Mouse (Mus musculus) lung, adult 10 weeks (tissue): ENCODE measurements around the gene F11r. TPM values are rescaled to one million over a fixed set of nuclear protein-coding genes. Genes with fewer than 3 reads are reported as not detected.

Source experiments
- polyA plus RNA-seq: library from polyadenylated mRNA; stranded (reverse); fragments of 350-450 nt; fragmentation: Illumina TruSeq; extraction: RNeasy Lipid Tissue Mini Kit (QIAGEN cat#74804); gene quantifications from one replicate; pipeline ENCODE4 v1.2.3, GENCODE M21; 2014; ENCODE audit warnings: low read depth, low replicate concordance; ENCODE audit not compliant: insufficient read depth

F11r gene
- 120 TPM for polyA plus RNA-seq

DNA sequence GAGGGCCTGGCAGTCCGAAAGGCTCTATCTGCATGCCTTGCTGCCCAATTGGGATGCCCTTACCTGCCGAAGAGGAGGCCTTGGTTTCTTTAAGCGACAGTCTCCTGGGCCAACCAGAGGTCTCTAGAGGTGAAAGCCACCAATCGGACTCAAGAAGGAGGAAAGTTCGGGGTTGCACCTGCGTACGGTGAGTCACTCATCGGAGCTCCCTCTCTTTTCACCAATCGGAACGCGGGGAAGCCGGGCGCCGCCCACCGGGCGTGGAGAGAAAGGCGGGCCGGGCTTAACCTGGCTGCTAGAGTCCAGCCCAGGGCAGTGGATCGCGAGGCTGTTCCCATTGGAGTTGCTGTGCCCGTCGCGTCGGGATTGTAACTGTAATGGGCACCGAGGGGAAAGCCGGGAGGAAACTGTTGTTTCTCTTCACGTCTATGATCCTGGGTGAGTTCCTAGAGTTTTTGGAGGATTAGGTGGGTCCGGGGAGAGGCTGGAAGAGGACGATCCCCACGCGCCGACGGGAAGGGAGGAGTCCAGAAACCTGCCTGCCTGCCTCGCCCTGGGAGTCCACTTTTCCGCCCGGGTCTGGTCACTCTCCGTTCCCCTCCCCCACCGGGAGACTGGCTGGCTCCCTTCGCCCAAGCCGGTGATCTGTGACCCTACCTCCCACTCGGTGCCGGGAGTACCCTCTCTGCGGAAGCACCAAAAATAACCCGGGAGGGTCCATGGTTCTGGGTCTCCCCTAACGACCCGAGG lies at the start of gene F11r:
Gene F11r (plus strand): TSS at position 272 of the 750 bp plus-strand sequence.

DNA sequence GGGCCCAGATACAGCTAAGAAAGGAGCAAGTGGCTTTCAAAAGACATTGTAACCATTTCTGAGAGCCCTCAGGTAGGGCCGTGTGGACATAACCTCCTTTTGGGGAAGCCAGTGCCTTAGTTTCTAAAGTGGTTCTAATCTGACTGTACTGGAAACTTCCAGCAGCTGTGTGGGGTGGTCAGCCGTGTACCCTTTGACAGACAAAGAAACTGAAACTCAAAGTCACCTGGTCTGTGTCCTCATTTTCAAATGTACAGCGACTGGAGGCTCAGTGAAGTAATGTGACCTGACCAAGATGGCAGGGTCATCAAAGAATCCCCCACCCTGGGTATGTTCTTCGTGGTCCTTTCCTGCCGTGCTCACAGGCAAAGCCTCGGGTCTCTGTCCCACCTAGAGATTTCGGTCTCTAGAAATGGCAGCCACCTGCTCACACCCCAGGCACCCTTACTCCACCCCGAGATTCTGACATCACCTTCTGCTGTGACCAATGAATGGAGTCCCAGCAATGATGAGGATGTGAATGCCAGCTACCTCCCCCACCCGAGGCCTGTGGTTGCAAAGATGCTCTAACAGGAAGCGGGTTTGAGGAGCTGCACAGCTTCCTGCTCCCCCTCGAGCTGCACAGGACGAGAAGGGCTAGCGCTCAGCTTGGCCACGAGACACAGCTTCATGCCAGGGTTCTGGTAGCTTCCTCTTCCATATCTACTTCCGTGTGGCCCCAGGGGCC lies 48.8 kb upstream of the F11r start, which contains the start of gene Arhgap30:
Gene Arhgap30 (plus strand): TSS at position 579 of the 727 bp plus-strand sequence.

DNA sequence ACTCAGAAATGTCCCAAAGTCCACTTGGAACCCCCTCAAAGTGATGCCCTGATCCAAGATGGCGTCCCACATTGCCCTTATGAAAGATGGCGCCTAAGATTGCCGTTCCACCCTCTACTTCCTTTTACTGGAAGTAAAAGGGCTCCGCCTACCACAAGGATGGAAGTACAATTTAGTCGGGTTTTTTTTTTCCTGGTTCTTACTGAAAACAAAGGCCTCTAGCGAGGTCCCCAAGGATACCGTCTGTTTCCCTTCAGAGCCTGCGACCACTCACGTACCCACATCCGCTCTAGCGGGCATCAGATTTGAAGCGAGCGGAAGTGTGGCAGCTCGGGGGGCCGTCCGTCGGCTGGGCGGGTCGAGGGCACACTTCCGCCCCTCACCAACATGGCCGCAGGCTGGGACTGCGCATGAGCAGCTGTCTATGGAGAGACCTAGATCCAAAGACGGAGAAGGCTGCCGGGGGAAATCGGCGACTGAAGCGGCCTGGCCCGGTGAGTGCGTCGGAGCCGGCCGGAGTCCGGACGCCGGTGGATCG lies 26.3 kb upstream of the F11r start, which contains the start of gene Usf1:
Gene Usf1 (plus strand): TSS at position 367 of the 538 bp plus-strand sequence.

DNA sequence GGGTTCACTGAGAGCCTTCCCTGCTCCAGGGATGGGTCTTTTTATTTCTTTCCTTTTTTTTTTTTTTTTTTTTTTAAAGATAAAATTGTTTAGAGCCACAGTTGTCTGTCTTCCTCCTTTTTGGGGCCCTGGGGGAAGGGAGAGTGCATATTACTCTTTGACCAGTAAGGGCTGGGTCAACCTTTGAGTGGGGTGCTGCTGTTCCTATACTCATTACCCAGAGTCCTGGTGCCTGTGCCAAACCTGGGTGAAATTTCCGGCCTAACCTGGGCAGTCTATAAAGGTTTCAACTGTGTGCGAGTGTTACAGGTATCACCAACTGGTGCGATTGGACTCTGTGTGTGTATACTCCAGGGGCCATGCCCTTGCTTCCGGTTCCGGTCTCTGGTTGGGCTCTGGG lies 18.7 kb upstream of the F11r start, which contains the start of gene Tstd1:
Gene Tstd1 (plus strand): TSS at position 213 of the 400 bp plus-strand sequence.

DNA sequence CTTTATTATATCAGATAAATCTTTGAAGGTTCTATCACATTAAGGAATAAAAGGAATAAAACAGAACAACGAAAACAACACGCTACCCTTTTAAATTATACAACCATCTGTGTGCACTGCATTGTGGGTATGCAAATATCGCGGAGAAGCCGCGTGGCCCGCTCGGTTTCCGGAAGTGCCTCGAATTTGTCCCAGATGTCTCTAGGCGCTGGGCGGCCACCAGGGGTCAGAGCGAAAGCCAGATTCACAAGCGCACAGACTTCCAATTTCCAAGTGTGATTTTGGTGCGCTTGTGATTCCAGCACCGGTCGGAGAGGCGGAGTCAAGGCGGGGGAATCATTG lies 65.9 kb downstream of the F11r start, which contains the start of gene Alyref2:
Gene Alyref2 (plus strand): TSS at position 229 of the 342 bp plus-strand sequence.

Other genes with a start within 250 kb of the F11r start
- gene Pcp4l1, start 241.3 kb upstream of the F11r start, polyA plus RNA-seq: 93.6 TPM
- gene Nr1i3, start 223.6 kb upstream of the F11r start, polyA plus RNA-seq: 0.08 TPM
- gene Tomm40l, start 215.0 kb upstream of the F11r start, polyA plus RNA-seq: 41.1 TPM
- gene Apoa2, start 212.5 kb upstream of the F11r start, polyA plus RNA-seq: 2.2 TPM
- 156 TPM for gene Fcer1g, start 203.2 kb upstream of the F11r start, polyA plus RNA-seq
- gene Adamts4, start 187.1 kb upstream of the F11r start, polyA plus RNA-seq: 0.31 TPM
- 133 TPM for gene Ndufs2, start 186.1 kb upstream of the F11r start, polyA plus RNA-seq
- 23.0 TPM for gene B4galt3, start 167.2 kb upstream of the F11r start, polyA plus RNA-seq
- gene Ppox, start 156.3 kb upstream of the F11r start, polyA plus RNA-seq: 20.3 TPM
- gene Usp21, start 149.5 kb upstream of the F11r start, polyA plus RNA-seq: 24.7 TPM
- gene Ufc1, start 142.5 kb upstream of the F11r start, polyA plus RNA-seq: 102 TPM
- gene Dedd, start 108.4 kb upstream of the F11r start, polyA plus RNA-seq: 26.5 TPM
- 33.3 TPM for gene Nit1, start 91.9 kb upstream of the F11r start, polyA plus RNA-seq
- 79.6 TPM for gene Pfdn2, start 91.9 kb upstream of the F11r start, polyA plus RNA-seq
- 1.1 TPM for gene Klhdc9, start 76.7 kb upstream of the F11r start, polyA plus RNA-seq
- gene Nectin4, start 67.4 kb upstream of the F11r start, polyA plus RNA-seq: 6.3 TPM
- 9.8 TPM for gene Arhgap30, start 48.6 kb upstream of the F11r start, polyA plus RNA-seq
- 86.9 TPM for gene Usf1, start 26.2 kb upstream of the F11r start, polyA plus RNA-seq
- 19.4 TPM for gene Tstd1, start 18.7 kb upstream of the F11r start, polyA plus RNA-seq
- gene Alyref2, start 65.9 kb downstream of the F11r start, polyA plus RNA-seq: 4.7 TPM
- not detected for gene Itln1, start 97.8 kb downstream of the F11r start, polyA plus RNA-seq
- gene Cd244a, start 121.7 kb downstream of the F11r start, polyA plus RNA-seq: 2.3 TPM
- 7.1 TPM for gene Ly9, start 169.9 kb downstream of the F11r start, polyA plus RNA-seq
- 3.2 TPM for gene Slamf7, start 215.5 kb downstream of the F11r start, polyA plus RNA-seq
- gene Cd48, start 244.5 kb downstream of the F11r start, polyA plus RNA-seq: 28.8 TPM